Mouse (Mus musculus) kidney, adult 11 months (tissue): Measurements from ENCODE around the gene Syde1.
"Not testable (repeated sequence)": the region's sequence is repeated elsewhere in the genome, so short reads cannot be mapped to it uniquely, and the experiment has no call there.

Experiments used
- DNase-seq: peaks from one replicate; pipeline ENCODE4 v3.0.0; 2022

Syde1 gene

DNA sequence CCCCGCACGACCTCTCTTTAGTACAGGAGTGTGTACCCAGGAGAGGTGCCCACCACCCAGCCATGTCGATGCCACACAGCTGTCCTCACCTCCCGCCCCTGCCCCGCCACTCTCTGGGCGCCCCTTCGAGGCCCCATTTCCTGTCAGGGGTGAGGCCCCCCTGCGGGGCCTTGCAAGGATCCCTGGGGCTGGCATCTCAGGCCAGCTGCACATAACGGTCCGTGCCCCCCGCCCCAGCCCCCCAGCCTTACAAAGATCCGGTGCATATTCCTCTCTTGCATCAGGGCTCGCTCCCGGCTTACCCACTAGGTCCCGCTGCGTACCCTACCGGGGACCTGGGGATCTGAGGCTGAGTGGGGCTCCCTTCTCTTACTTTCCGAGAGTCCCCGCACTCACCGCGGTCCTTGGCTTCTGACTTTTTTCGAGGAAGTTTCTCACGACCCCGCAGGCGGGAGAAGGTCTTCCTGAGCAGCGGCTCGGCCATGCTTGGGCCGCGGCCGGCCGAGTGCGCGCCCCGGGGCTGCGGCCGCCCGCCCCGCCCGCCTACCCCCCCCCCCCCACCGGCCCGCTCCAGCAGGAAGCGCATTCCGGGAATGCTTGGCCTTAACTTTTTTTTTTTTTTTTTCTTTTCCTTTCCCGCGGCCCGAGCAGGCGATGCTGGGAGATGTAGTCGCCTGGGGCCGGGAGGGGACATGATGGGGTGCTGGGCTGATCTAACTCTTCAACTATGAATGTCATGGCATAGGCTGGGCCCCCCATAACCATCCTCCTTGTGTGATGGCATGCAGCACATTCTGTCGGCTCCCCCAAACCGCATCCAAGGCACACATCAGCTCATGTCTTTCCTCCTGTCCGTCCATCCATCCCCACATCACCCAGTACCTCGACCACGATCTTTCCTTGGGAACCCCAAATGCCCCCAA is at the start of gene Syde1:
TSS of gene Syde1 (minus strand) at position 559 of the 923 bp plus-strand sequence.
- peak; percentile 58 for DNase-seq

DNA sequence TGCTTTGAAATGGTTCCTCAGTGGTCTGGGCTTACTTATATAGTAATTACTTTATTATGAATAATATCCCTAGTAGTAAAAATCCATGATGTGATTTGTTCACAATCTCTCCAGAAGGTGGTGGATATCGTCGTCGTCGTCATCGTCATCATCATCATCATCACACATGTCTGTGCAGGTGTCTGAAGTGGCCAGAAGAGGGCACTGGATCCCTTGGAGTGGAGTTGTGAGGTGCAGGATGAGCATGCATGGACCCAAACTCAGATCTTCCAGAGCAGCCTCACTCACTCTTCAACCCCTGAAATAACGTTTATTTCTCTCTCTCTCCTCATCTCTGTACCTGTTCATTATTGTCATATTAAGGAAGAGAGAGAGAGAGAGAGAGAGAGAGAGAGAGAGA is 40.5 kb upstream of the Syde1 start:
- DNase-seq: no peak

DNA sequence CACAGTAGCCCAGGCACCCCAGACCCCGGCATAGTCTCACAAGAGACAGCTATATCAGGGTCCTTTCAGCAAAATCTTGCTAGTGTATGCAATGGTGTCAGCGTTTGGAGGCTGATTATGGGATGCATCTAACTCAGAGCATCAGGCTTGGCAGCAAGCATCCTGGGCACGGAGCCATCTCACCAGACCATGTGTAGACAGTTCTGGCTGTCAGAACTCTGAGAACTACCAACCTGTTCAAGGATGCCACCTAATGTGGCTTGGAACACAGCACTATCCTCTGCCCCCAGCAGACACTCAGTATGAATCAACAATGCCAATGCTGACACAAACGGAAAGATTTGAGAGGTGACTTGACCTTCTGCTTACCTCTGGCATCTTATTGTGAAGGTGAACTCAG is 38.4 kb upstream of the Syde1 start:
- no peak for DNase-seq

DNA sequence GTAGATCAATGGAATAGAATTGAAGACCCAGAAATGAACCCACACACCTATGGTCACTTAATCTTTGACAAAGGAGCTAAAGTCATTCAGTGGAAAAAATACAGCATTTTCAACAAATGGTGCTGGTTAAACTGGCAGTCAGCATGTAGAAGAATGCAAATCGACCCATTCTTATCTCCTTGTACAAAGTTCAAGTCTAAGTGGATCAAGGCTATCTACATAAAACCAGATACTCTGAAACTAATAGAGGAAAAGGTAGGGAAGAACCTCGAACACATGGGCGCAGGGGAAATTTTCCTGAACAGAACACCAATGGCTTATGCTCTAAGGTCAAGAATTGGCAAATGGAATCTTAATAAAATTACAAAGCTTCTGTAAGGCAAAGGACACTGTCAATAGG is 31.4 kb upstream of the Syde1 start:
- DNase-seq: not testable (repeated sequence)

DNA sequence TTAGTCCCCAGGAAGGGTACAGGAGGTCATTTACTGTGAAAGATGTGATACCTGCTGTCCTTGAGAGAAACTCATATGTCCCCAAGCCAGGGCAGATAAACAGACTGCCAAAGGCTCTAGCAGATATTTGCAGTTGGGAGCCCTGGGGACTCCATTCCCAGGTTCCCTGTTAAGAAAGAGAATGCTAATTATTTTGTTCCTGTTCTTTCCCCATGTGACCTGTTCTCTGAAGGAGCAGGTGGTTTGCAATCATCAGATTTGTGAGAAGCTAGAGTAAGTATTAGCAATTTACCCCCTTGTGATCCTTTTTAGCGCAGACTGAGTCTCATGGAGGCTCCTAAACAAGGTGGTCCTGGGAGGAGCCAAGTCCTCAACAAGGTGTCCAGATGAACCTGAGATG is 26.2 kb upstream of the Syde1 start, which contains the start of gene Olfr1357:
TSS of gene Olfr1357 (minus strand) at position 101 of the 400 bp plus-strand sequence.
- no peak for DNase-seq

DNA sequence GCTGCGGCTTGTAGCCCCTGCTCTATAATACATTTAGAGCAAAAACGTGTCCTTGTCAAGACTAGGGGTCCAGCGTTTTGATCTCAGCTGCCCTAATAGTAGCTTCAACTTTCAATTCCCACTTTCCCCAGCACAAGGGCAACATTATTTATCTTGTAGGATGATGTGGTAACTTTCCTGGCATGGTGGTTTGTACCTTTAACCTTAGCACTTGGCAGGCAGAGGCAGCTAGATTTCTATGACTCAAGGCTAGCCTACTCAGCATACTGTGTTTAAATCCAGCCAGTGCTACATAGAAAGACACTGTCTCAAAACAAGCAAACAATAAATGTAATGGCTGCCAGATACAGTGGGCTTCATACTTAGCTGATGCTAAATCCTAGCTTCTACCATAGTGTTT is 15.8 kb upstream of the Syde1 start:
- DNase-seq: no peak

DNA sequence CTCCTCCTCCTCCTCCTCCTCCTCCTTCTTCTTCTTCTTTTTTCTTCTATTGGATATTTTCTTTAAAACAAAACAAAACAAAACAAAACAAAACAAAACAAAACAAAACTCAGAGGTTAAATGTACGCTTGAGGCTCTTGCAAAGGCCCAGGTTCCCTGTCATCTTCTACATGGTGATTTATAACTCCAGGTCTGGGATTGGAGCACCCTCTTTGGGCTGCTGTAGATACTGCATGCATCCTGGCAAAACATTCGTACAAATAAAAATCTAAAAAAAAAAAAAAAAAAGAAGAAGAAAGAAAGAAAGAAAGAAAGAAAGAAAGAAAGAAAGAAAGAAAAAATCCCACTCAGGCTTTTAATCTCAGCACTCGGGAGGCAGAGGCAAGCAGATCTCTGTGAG is 13.3 kb upstream of the Syde1 start:
- peak; percentile 32 for DNase-seq

DNA sequence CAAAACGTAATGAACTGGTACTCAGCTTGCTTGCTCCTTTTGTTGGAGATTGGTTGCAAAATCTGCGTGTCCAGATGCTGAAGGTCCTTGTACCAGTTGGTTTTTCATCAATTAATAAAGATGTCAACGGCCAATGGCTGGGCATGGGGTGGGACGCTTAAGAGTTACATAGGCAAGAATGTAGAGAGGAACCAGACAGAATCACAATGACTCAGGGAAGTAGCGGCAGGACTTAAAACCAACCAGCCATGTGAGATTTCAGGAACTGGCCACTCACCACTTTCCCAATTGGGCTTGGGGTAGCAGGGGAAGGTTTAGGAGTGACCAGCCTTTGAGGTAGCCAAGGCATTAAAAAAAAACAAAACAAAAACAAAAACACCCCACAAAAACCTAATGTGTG is 8.1 kb upstream of the Syde1 start:
- DNase-seq: no peak

DNA sequence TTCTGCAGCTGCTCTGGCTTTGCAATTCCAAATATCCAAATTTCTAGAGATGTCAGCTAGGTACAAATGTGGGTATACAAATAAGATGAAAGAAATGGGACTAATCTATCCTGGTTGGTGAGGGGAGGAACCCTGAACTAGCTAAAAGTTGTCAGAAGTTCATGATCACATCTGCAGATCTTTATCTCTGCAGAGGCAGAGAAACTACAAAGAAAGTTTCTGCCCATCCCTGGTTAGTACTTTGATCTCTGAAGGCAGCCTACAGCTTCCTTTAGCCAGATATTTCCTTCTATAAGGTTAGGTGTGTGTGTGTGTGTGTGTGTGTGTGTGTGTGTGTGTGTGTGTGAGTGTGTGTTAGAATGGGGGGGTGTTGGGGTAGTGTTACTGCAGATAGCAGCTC is 2.8 kb upstream of the Syde1 start:
- DNase-seq: no peak

DNA sequence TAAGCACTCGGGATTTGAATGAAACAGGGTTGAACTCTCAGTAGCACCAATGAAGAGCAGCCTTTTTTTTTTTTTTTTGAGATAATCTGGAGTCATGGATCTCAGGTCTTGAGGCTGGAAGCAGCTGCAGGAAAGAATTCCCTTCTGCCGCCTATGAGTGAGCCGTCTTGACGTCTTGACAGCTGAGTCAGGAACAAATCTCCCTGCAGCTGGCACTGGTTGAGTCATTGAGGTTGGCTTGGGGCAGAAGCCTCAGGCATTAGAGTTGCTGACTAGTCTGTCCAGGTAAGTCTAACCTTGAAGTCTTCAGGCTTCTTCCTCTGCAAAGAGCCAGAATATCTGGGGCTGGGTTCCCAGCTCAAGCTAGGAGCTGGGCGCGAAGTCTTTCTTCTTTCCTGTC is 2.4 kb upstream of the Syde1 start:
- peak; percentile 42 for DNase-seq

DNA sequence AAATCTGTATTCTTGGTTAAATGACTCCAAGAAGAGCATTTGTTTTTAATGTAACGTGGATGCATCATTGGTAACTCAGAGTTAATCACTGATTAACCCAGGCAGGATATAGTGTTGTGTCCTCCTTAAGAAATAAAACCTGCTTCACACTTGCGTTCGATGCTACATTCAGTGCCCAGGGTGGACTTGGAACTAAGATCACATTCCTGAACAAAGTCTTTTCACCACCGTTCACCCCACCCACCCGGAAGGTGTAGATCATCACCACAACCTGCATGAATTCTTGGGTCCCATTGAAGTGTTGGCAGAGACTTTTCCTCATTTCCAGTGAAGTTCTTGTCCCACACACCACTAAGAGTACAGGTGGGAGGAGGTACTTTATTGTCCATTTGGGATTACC is 2.0 kb upstream of the Syde1 start:
- DNase-seq: peak; percentile 80

DNA sequence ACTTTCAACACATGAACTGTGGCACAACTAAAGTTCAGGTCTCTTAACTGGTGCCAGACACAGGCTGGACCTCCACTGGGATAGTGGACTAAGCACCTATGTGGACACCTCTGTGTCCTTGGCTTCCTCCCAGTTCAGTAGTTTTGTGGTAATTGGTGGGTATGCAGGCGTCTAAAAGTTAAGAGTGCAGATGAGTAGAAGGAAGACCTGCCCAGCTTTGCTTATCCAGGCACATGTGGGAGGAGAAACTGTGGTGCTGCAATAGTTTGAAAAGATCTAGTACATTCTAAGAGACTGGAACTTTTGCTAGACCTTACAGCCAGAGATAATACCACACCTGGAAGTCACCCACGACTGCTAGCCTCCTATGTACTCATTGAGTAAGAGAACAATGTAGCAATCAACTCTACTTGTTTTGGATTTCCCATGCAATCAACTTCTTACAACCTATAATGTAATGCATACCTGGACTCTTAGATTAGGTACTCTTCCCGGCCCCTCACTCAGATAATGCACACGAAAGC is 1.2 kb upstream of the Syde1 start:
- no peak for DNase-seq

DNA sequence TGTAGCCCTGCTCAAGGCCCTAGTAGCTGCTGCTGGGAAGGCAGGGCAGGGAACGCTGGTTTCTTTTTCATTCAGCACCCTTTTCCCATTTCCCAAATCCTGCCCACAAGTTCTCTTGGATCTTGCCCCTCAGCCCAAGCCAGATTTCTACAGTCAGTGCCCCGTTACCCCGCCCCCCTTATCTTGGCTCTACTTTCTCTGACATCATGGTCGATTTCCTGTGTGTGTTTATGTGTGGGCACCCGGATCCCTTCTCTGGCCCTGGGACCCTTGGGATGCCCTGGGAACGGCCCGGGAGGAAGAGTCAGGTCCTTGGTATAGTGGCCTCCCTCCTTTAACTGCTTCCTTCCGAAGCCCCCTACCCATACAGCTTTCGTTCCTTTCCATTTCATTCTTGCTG is 1.0 kb downstream of the Syde1 start:
- DNase-seq: no peak

DNA sequence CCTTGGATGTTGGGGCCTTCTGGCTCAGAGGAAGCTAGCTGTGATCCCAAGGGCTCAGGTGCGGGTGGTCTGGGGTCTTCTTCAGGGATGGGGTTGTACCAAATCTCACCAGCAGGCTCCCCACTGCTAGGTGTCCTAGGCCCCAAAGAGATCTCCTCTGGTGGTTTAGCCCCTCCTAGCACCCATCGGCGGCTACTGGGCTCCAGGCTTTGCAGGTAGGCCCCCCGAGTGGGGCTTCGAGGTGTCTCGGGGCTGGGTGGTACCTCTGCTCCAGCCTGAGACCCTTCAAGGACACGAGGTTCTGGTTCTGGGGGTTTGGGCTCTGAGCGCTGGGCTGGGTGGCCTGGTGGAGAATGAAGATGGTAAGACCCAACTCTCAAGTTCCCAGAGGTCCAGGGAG is 1.9 kb downstream of the Syde1 start:
- DNase-seq: no peak

DNA sequence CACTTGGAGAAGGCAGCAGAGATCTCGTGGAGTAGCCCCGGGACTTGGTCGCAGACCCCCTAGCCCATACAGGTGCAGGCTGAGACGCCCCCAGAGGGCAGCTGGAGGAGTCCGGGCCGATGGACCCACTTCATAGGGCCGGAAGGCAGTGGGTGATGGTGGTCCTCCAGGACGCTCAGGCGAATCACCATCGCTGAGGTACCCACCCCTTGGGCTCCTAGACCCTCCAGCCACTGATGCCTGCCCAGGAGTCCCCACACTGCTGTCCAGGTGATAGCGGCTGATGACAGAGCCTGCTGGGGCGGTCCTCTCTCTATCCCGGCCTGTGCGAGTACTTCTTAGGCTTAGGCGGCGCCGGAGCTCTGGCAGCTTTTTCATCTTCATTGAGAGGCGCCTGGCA is 2.5 kb downstream of the Syde1 start:
- no peak for DNase-seq

DNA sequence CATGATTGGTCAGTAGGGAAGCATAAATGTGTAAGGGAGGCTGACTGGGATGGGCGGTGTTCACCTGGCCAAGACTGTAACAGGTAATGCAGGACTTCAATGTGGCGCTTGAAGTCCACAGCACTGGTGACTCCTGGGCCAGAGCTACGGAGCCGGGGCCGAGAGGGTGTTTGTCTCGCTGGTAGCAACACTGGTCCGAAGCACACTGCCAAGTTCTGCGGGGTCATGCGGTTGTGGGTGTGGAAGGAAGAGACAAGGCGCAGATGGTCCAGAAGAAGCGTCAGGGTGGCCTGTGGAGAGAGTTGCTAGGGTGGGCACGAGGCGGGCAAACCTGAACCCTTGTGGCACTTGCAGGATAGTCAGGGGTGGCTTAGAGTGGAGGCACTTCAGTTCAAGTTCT is 5.7 kb downstream of the Syde1 start:
- DNase-seq: no peak

DNA sequence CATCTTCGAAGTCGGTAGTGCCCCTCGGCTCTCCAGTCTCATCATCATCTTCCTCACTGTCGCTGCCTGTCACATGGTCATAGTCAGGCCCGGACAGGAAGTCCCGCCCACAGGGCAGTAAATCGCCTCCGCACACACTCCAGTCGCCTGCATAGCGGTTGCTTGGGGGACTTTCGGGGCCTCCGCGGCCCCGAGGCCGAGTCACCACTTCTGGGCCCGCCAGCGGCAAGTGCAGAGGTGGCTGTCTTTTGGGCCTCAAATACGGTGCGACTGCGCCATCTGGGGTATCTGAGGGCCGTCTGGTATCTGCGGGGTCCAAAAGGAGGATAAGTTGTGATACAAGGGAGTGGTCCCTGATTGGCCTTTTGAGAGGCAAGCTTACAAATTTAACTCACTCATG is 6.2 kb downstream of the Syde1 start:
- DNase-seq: no peak

DNA sequence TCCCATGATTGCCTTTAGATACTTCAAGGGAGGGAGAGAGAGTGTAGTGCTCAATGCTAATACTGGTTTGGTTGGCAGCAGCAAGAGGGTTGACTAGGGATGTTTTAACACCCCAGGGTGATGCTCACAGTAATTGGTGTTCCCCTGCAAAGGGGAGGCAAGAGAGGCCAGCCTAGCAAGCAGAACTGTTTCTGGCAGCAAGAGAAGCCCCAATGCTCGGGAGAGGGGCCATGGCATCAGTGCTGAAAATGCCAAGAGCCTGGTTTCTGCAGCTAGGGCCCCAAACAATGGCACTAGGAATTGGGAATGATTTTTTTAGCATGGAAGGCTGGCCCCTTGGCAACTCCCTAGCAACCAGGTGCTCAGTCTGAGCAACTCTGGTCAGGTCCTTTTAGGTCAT is 6.8 kb downstream of the Syde1 start:
- no peak for DNase-seq

DNA sequence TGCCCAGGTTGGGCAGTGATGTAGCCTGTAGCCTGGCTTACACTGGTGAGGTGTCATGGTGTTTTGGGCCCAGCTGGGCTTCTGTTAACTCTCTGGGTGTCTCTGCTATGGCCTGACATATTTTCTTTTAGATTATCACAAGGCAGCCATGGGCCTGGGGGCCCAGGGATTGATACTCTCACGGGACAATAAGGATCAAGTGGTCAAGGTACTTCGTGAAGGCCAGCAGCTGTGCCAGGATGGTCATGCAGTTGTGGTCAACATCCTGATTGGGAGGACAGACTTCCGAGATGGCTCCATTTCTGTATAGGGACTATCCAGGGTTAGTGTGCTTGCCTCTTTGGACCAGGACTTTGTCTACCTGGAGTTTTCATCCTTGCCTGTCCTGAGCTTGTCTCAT is 7.8 kb downstream of the Syde1 start:
- no peak for DNase-seq

DNA sequence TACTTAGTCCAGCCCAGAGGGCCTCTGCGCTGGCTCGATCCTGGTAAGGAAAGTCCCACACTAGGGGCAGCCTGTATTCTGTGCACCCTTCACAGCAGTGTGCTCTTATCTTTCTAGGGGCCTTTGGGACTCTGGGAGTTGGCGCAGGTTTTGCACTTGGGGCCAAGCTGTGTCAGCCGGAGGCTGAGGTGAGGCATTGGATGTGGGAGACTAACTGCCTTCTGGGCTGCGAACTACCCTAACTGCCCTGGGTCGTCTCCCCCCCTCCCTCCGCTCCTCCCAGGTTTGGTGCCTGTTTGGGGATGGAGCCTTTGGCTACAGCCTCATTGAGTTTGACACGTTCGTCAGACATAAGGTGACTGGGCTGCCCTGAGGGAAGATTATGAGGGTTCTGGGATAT is 8.4 kb downstream of the Syde1 start:
- no peak for DNase-seq

DNA sequence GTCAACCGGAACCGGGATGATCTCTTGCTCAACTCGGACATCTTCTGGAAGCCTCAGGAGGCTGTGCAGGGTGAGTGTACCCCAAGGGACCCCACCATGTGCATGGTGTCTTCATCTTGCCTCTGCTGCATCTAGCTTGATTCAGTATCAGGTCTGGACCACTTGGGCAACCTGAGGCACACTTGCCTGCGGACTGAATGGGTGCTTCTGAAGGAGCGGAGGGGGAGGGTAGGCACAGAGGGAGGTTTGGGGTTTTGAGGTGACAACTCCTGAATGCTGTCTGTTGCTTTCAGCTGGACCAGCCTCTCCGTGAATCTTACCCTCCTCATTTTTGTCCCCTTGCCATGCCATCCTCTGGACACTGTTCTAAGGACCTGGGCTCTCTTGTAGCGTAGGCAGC is 10.6 kb downstream of the Syde1 start:
- DNase-seq: no peak

DNA sequence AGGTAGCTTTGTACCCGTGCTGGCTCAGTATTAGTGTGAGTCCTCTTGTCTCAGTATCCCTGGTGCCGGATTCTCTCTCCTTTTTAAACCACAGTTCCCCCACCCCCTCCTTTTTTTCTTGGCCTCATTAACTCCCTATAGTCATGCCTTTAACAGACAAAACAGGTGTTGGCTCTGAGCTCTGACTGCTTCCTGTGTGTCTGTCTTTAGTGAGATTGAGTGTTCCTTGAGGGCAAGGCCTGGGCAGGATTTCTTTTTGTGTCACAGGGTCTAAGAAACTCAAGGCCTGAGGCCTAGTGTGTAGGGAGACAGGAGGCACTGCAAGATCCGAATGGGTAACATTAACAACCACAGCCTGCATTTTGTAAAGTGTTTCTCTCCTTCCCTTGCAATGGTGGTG is 13.6 kb downstream of the Syde1 start:
- no peak for DNase-seq

DNA sequence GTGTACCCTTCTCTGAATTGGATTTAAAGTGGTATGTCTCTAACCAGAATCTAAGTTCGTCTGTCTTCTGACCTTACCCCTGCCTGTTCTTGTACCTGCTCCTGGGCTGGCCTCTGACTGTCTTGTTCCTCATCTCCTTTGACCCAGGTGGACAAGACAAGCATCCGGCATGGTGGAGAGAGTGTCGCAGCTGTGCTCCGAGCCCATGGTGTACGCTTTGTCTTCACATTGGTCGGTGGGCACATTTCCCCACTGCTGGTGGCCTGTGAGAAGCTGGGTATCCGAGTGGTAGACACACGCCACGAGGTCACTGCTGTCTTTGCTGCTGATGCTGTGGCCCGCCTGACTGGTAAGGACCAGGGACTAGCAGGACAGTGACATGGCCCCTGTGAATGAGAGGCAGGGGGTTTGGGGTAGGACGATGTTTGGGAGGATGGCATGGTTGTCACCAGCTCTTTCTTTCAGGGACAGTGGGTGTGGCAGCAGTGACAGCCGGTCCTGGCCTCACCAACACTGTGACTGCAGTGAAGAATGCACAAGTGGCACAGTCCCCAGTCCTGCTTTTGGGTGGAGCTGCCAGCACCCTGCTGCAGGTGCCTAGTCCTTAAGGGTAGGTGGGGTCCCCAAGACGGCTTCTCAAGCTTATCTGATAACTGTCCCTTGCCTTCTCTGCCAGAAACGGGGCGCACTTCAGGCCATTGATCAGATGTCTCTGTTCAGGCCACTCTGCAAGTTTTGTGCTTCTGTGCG is 15.2 kb downstream of the Syde1 start:
- DNase-seq: no peak

DNA sequence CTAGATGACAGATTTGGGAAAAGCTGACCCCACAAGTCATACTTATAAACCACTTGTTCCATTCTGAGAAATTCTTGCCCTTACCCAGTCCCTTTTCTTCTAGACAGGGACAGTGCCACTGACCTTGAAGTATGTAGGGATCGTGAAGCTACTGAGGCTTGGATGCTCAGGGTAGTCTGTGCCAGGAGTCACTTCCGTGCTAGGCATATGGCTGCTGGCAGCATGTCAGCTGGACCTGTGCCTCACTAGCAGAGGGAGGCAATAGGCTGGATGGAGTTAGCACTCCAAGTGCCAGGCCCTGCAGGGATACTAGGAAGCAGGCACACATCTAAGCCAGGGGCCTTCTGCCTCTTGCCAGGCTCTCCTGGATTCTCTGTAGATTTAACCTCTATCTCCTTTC is 16.1 kb downstream of the Syde1 start:
- DNase-seq: peak; percentile 75
